In genomic region chr10:93053867-93054266, GRCm38 (mm10) we compare ENCODE assay signal across 18 mouse cellular contexts. TPM values are rescaled to one million over a fixed set of nuclear protein-coding genes. Genes with fewer than 3 reads are reported as not detected.
"Had no signal": no experiment of that assay in that cellular context is flagged by ENCODE, and none has a peak within 500 bp of the region (broad histone marks: within the 10 kb centered on the region; RNA-seq: fewer than 3 reads in every experiment).

No protein-coding gene starts in this region.

- H3K4me1 ChIP-seq: limb, embryonic 12.5 days; neural tube, embryonic 12.5 days had no signal

- H3K27me3 ChIP-seq: limb, embryonic 12.5 days; liver, embryonic 13.5 days; lung, embryonic 15.5 days; megakaryocyte, embryonic 14.5 days; midbrain, embryonic 15.5 days; neural tube, embryonic 12.5 days had no signal

- H3K4me3 ChIP-seq: limb, embryonic 12.5 days; liver, embryonic 13.5 days; lung, embryonic 15.5 days; megakaryocyte, embryonic 14.5 days; midbrain, embryonic 15.5 days; neural tube, embryonic 12.5 days had no signal

- H3K27ac ChIP-seq: kidney, postnatal 0 days; limb, embryonic 12.5 days; liver, embryonic 13.5 days; lung, embryonic 15.5 days; macrophage; midbrain, embryonic 15.5 days; neural tube, embryonic 12.5 days had no signal

- H3K4me2 ChIP-seq: limb, embryonic 12.5 days; liver, embryonic 13.5 days; lung, embryonic 15.5 days; midbrain, embryonic 11.5 days; midbrain, embryonic 15.5 days; neural tube, embryonic 12.5 days had no signal

- H3K36me3 ChIP-seq: limb, embryonic 12.5 days; liver, embryonic 13.5 days; lung, embryonic 15.5 days; midbrain, embryonic 15.5 days; neural tube, embryonic 12.5 days had no signal

- H3K9me3 ChIP-seq: limb, embryonic 12.5 days; liver, embryonic 13.5 days; lung, embryonic 15.5 days; megakaryocyte, embryonic 14.5 days; midbrain, embryonic 15.5 days; neural tube, embryonic 12.5 days had no signal

- H3K9ac ChIP-seq: limb, embryonic 12.5 days; liver, embryonic 13.5 days; liver, postnatal 0 days; lung, embryonic 15.5 days; midbrain, embryonic 15.5 days; neural tube, embryonic 12.5 days had no signal

- ATAC-seq: liver, postnatal 0 days; midbrain, embryonic 15.5 days had no signal

- DNase-seq: kidney, adult 11 months; kidney, adult 9 months; kidney, postnatal 4 days; liver; liver, embryonic 13.5 days; liver, postnatal 0 days; lung, postnatal 14 days; retina, postnatal 1 day; right cerebral cortex, postnatal 14 days; thymus, postnatal 36 days had no signal

RNA-seq across cellular contexts. Expression of gene Cfap54, which starts 27.6 kb away (rescaled TPM):
- polyA plus RNA-seq: macrophage had no signal
